Mouse (Mus musculus) ES-Bruce4 (cell line): Measurements from ENCODE around the gene Sik1.

Experiments used
- CTCF ChIP-seq: IDR thresholded peaks from one replicate; pipeline ENCODE4 v1.8.1; 2011; ENCODE audit warnings: low read depth, low read length
- POLR2A ChIP-seq: IDR thresholded peaks from one replicate; pipeline ENCODE4 v1.8.1; 2011; ENCODE audit warnings: low read length; ENCODE audit not compliant: insufficient read depth

DNA sequence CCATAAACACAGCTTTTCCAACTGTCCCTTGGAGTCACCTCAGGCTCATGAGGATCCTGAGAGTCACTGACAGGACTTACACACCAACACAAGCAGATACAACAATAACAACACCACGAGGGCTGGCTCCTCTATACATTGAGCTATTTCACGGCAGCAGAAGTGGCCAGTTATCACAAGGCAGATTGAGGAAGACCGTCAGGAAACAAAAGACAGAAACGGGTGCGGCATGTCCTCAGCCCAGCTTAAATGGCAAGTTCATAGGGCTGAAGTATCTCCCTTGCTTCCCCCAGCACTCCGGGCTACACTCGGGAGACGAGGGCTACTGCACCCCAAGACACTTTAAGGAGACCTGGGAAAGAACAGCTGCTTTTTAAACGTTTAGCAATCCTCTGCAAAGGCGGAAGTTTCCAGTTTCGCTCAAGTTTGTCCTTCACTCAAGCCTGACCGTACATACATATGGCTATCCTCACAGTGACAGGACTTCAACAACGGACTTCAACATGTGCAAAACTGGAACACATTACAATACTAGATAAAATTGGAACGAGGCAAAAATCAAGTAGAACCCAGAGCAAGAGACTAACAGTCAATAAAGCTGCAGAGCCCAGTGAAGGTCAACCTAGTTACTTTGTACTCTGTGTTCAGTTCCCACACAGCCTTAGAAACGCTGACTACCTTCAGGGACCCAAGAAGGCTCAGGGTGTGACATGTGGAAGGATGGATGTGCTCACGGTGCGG lies 2.0 kb downstream of the Sik1 start:
- TF ChIP-seq CTCF (no peak), POLR2A (no peak)
